Mouse (Mus musculus) naive thymus-derived CD4-positive, alpha-beta T cell, adult 2 months (primary cell): ENCODE data around the gene Agbl4.
A peak's percentile ranks its signal among the peaks of the same experiment; 100 is the strongest.

ENCODE experiments used
- DNase-seq: peaks from one replicate; pipeline ENCODE4 v3.0.0-alpha.2; 2011; ENCODE audit warnings: low read depth

Gene Agbl4

GRCm38 (mm10) chr4:111280936-111281335, 883.5 kb downstream of the Agbl4 start:
- no peak for DNase-seq

GRCm38 (mm10) chr4:111281836-111282235, 884.4 kb downstream of the Agbl4 start:
- no peak for DNase-seq

- DNase-seq: no peak
Measured at GRCm38 (mm10) chr4:111284625-111285024, 887.2 kb downstream of the Agbl4 start.

- DNase-seq: no peak
Measured at GRCm38 (mm10) chr4:111294528-111295241, 897.2 kb downstream of the Agbl4 start.

GRCm38 (mm10) chr4:111306518-111306917, 909.1 kb downstream of the Agbl4 start:
- no peak for DNase-seq

GRCm38 (mm10) chr4:111307166-111307565, 909.7 kb downstream of the Agbl4 start:
- no peak for DNase-seq

- no peak for DNase-seq
Measured at GRCm38 (mm10) chr4:111307633-111308032, 910.2 kb downstream of the Agbl4 start.

GRCm38 (mm10) chr4:111308572-111309288, 911.3 kb downstream of the Agbl4 start:
- no peak for DNase-seq

- no peak for DNase-seq
Measured at GRCm38 (mm10) chr4:111327094-111327493, 929.6 kb downstream of the Agbl4 start.

- DNase-seq: peak; percentile 22
Measured at GRCm38 (mm10) chr4:111327760-111328373, 930.4 kb downstream of the Agbl4 start.

GRCm38 (mm10) chr4:111329501-111329900, 932.0 kb downstream of the Agbl4 start:
- no peak for DNase-seq

- no peak for DNase-seq
Measured at GRCm38 (mm10) chr4:111332864-111333263, 935.4 kb downstream of the Agbl4 start.

GRCm38 (mm10) chr4:111349965-111350364, 952.5 kb downstream of the Agbl4 start:
- no peak for DNase-seq

GRCm38 (mm10) chr4:111350615-111351525, 953.4 kb downstream of the Agbl4 start:
- no peak for DNase-seq

- no peak for DNase-seq
Measured at GRCm38 (mm10) chr4:111356584-111357115, 959.2 kb downstream of the Agbl4 start.

GRCm38 (mm10) chr4:111357176-111357575, 959.7 kb downstream of the Agbl4 start:
- no peak for DNase-seq

GRCm38 (mm10) chr4:111364199-111364598, 966.7 kb downstream of the Agbl4 start:
- DNase-seq: no peak

- DNase-seq: no peak
Measured at GRCm38 (mm10) chr4:111367771-111368170, 970.3 kb downstream of the Agbl4 start.

- DNase-seq: no peak
Measured at GRCm38 (mm10) chr4:111377159-111377558, 979.7 kb downstream of the Agbl4 start.

- DNase-seq: no peak
Measured at GRCm38 (mm10) chr4:111378071-111378470, 980.6 kb downstream of the Agbl4 start.

- DNase-seq: no peak
Measured at GRCm38 (mm10) chr4:111383101-111383500, 985.6 kb downstream of the Agbl4 start.

- DNase-seq: no peak
Measured at GRCm38 (mm10) chr4:111390736-111391135, 993.3 kb downstream of the Agbl4 start.
